Mouse (Mus musculus) kidney, postnatal 4 days (tissue): ENCODE results near the gene Them7.

Experiments
- DNase-seq, 2 experiments: peaks; one replicate each; pipeline ENCODE4 v3.0.0; 2021; ENCODE audit warnings: mixed read lengths in 2 of 2

The Them7 gene

GRCm38 (mm10) chr2:105417663-105418062, 193.5 kb downstream of the Them7 start:
- no peak for DNase-seq

GRCm38 (mm10) chr2:105418629-105419227, 194.6 kb downstream of the Them7 start:
- peak in 1 of 2 experiments; percentile 26 for DNase-seq

GRCm38 (mm10) chr2:105427447-105427846, 203.3 kb downstream of the Them7 start:
- DNase-seq, result no peak

- DNase-seq, result peak; percentile 78 to 83
Observed at GRCm38 (mm10) chr2:105428029-105428428, 203.9 kb downstream of the Them7 start.

- DNase-seq, result no peak
Observed at GRCm38 (mm10) chr2:105428467-105428866, 204.3 kb downstream of the Them7 start.
